Mouse (Mus musculus): ENCODE measurements around the gene C530008M17Rik.

DNA sequence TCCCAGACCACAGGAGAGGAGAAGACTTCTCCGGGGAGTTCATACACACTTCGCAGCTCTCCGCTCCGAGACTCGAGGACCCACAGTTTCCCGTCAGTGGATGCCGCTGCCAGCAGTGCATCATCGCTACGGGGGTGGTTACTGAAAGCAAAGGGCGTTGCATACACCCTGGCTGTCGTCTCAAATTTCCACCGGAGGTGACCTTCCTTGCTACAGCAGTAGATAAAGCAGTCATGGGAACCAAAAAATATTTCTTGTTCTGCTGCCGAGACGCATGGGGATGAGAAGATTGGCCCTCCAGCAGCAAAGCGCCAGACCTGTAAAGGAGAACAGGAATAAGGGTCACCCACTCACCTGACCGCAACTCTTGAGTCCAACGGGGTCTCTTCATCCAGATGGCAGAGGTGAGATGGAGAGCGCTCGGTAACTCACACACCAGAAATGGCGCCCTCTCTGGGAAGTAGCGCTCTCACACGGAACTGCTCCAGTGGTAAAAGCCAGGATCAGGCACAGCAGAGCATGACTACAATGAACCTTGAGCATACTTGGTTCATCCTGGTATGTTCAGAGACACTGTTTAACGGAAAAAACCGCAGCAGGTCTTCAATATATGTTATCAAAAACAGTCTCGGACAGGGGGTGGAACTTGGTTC is 219.9 kb downstream of the C530008M17Rik start:
- TF ChIP-seq CTCF (IDR thresholded peaks at IDR 0.05; ENCODE audit: insufficient read depth, low read length) (no peak), POLR2A (IDR thresholded peaks at IDR 0.05; ENCODE audit: borderline replicate concordance, extremely low read depth, low read depth, low read length) (no peak)

Measured in lung, adult 2 months (tissue).